In genomic region chr6:52173648-52174047, GRCm38 (mm10) we compare ENCODE assay signal across 15 mouse cellular contexts. TPM values are rescaled to one million over a fixed set of nuclear protein-coding genes. Genes with fewer than 3 reads are reported as not detected.
A peak's percentile ranks its signal among the peaks of the same experiment; 100 is the strongest.
DNase-seq lines count a peak whose midpoint lies in the region; ATAC-seq and TF ChIP-seq lines count a peak whose summit lies in the region.
"Had no signal": no experiment of that assay in that cellular context is flagged by ENCODE, and none has a peak within 500 bp of the region (broad histone marks: within the 10 kb centered on the region; RNA-seq: fewer than 3 reads in every experiment).

No protein-coding gene starts in this region.

- H3K4me2 ChIP-seq in heart, embryonic 11.5 days, result peak overlapping the region; percentile 58
- H3K4me2 ChIP-seq in lung, embryonic 14.5 days, result peak overlapping the region; percentile 79
- H3K4me2 ChIP-seq in intestine, embryonic 16.5 days (ENCODE audit: low read depth, low read length), result peak overlapping the region; percentile 79
- peak overlapping the region; percentile 77 for H3K4me2 ChIP-seq in stomach, embryonic 15.5 days
- H3K4me2 ChIP-seq: forebrain, embryonic 15.5 days had no signal

- H3K27me3 ChIP-seq in heart, embryonic 11.5 days (ENCODE audit: control insufficient read depth, insufficient read depth, low read length), result peaks cover 87% of the 10 kb centered on the region
- H3K27me3 ChIP-seq in lung, embryonic 14.5 days (ENCODE audit: insufficient read depth, low read length), result peaks cover 45% of the 10 kb centered on the region
- peaks cover 8% of the 10 kb centered on the region; the same call in 1 of the 2 replicates for H3K27me3 ChIP-seq in intestine, embryonic 16.5 days (replicated peaks; ENCODE audit: control insufficient read depth, insufficient read depth, low read length)
- H3K27me3 ChIP-seq in stomach, embryonic 15.5 days (replicated peaks), result peaks cover 15% of the 10 kb centered on the region

- no peaks in the 10 kb centered on the region for H3K9me3 ChIP-seq in heart, embryonic 11.5 days (replicated peaks; ENCODE audit: control insufficient read depth, low read length)
- no peaks in the 10 kb centered on the region for H3K9me3 ChIP-seq in lung, embryonic 14.5 days (ENCODE audit: low read depth, low read length)
- H3K9me3 ChIP-seq in intestine, embryonic 16.5 days (ENCODE audit: control insufficient read depth, low read length), result no peaks in the 10 kb centered on the region
- no peaks in the 10 kb centered on the region for H3K9me3 ChIP-seq in stomach, embryonic 15.5 days
- H3K9me3 ChIP-seq: forebrain, embryonic 15.5 days; G1E had no signal

- WGBS in heart, embryonic 11.5 days (ENCODE audit: insufficient replicate concordance), result 4% methylated on average over 4 of the region's 4 CpGs
- 1% methylated on average over 4 of the region's 4 CpGs for WGBS in lung, embryonic 14.5 days
- 13% methylated on average over 4 of the region's 4 CpGs for WGBS in intestine, embryonic 16.5 days
- WGBS in stomach, embryonic 15.5 days, result 3% methylated on average over 4 of the region's 4 CpGs

- H3K36me3 ChIP-seq in heart, embryonic 11.5 days (ENCODE audit: control insufficient read depth, insufficient read depth, low read length), result no peaks in the 10 kb centered on the region
- H3K36me3 ChIP-seq in lung, embryonic 14.5 days (ENCODE audit: insufficient read depth), result peaks cover 10% of the 10 kb centered on the region
- no peaks in the 10 kb centered on the region for H3K36me3 ChIP-seq in intestine, embryonic 16.5 days (ENCODE audit: control insufficient read depth, insufficient read depth, low read length)
- H3K36me3 ChIP-seq in stomach, embryonic 15.5 days, result no peaks in the 10 kb centered on the region
- H3K36me3 ChIP-seq: forebrain, embryonic 15.5 days; G1E had no signal

- no peak for DNase-seq in heart, postnatal 25 days (ENCODE audit: low spot score)
- DNase-seq in lung, embryonic 14.5 days, result peak; percentile 71
- DNase-seq in lung, postnatal 36 days, result no peak
- DNase-seq in left cerebral cortex, adult 2 months (ENCODE audit: extremely low spot score in 1 of 2, low spot score in 2 of 2), result no peak
- no peak for DNase-seq in T-cell, adult 2 months (ENCODE audit: low spot score)
- DNase-seq: gastrocnemius, postnatal 36 days; kidney, postnatal 36 days had no signal

- no peak overlapping the region for H3K9ac ChIP-seq in heart, embryonic 11.5 days (ENCODE audit: low read depth, low read length)
- peak overlapping the region; percentile 98 for H3K9ac ChIP-seq in lung, embryonic 14.5 days
- H3K9ac ChIP-seq in intestine, embryonic 16.5 days (ENCODE audit: low read depth, low read length), result peak overlapping the region; percentile 40
- H3K9ac ChIP-seq in stomach, embryonic 15.5 days, result no peak overlapping the region
- H3K9ac ChIP-seq: forebrain, embryonic 15.5 days had no signal

- TF ChIP-seq CTCF in lung, embryonic 14.5 days (IDR thresholded peaks at IDR 0.05; ENCODE audit: low read depth), result no peak
- no peak for TF ChIP-seq CTCF in left cerebral cortex, adult 2 months (IDR thresholded peaks at IDR 0.05)

- no peak for ATAC-seq in heart, embryonic 11.5 days (replicated peaks; ENCODE audit: insufficient number of reproducible peaks, low FRiP score, low TSS enrichment)
- no peak for ATAC-seq in lung, embryonic 14.5 days (ENCODE audit: insufficient read depth)
- no peak for ATAC-seq in intestine, embryonic 16.5 days
- no peak for ATAC-seq in stomach, embryonic 15.5 days (ENCODE audit: insufficient read depth, low FRiP score, low read depth)
- ATAC-seq: forebrain, embryonic 15.5 days had no signal

- no peak overlapping the region for H3K27ac ChIP-seq in heart, embryonic 11.5 days (ENCODE audit: low read depth, low read length)
- H3K27ac ChIP-seq in lung, embryonic 14.5 days (ENCODE audit: low read depth), result peak overlapping the region; percentile 98
- peak overlapping the region; percentile 87 for H3K27ac ChIP-seq in intestine, embryonic 16.5 days (ENCODE audit: low read length)
- H3K27ac ChIP-seq in stomach, embryonic 15.5 days, result peak overlapping the region; percentile 97
- no peak overlapping the region for H3K27ac ChIP-seq in left cerebral cortex, adult 2 months
- H3K27ac ChIP-seq: forebrain, embryonic 15.5 days; macrophage had no signal

- intact Hi-C loops in heart, postnatal 25 days (cut with DNase I), result no loop called here
- intact Hi-C loops in left cerebral cortex, adult 2 months (cut with DNase I), result no loop called here

- no peak overlapping the region for H3K4me3 ChIP-seq in heart, embryonic 11.5 days (ENCODE audit: low read depth, low read length)
- peak overlapping the region; percentile 63 for H3K4me3 ChIP-seq in lung, embryonic 14.5 days (ENCODE audit: low read depth, low read length)
- H3K4me3 ChIP-seq in intestine, embryonic 16.5 days (ENCODE audit: low read length), result peak overlapping the region; percentile 47
- peak overlapping the region; percentile 41 for H3K4me3 ChIP-seq in stomach, embryonic 15.5 days (replicated peaks)
- H3K4me3 ChIP-seq in left cerebral cortex, adult 2 months, result no peak overlapping the region
- H3K4me3 ChIP-seq: forebrain, embryonic 15.5 days had no signal

- peaks cover 10% of the 10 kb centered on the region; the same call in 1 of the 2 replicates for H3K4me1 ChIP-seq in heart, embryonic 11.5 days (ENCODE audit: control insufficient read depth, insufficient read depth, low read length)
- H3K4me1 ChIP-seq in lung, embryonic 14.5 days (ENCODE audit: insufficient read depth), result peaks cover 14% of the 10 kb centered on the region
- peaks cover 39% of the 10 kb centered on the region for H3K4me1 ChIP-seq in intestine, embryonic 16.5 days (ENCODE audit: control insufficient read depth, insufficient read depth, low read length)
- H3K4me1 ChIP-seq in stomach, embryonic 15.5 days, result peaks cover 29% of the 10 kb centered on the region

RNA-seq across cellular contexts. Expression of gene 5730596B20Rik, which starts 3.6 kb away (rescaled TPM):
- 0.45 and 0.57 TPM in 2 replicates for polyA plus RNA-seq in heart, embryonic 11.5 days (2014; fragmentation: Nextera tagmentation; extraction: Ambion mirVana)
- not detected for total RNA-seq in heart, postnatal 25 days (2021)
- polyA plus RNA-seq in lung, embryonic 14.5 days (2014; fragmentation: Nextera tagmentation; extraction: Ambion mirVana), result 2.3 and 2.6 TPM in 2 replicates
- 1.5 TPM in 2 replicates for polyA plus RNA-seq in intestine, embryonic 16.5 days (2015; fragmentation: Nextera tagmentation; extraction: Ambion mirVana)
- 2.6 and 3.1 TPM in 2 replicates for polyA plus RNA-seq in stomach, embryonic 15.5 days (2015; fragmentation: Nextera tagmentation; extraction: Ambion mirVana)
- total RNA-seq in left cerebral cortex, adult 2 months (2021), result not detected
- total RNA-seq: gastrocnemius, postnatal 36 days; left cerebral cortex, postnatal 10 days; midbrain, postnatal 0 days had no signal
- polyA plus RNA-seq: forebrain, embryonic 15.5 days; G1E; macrophage; midbrain, postnatal 0 days had no signal

RNA-seq across cellular contexts. Expression of gene Hoxa2, which starts 9.0 kb away (rescaled TPM):
- polyA plus RNA-seq in heart, embryonic 11.5 days (2014; fragmentation: Nextera tagmentation; extraction: Ambion mirVana), result 3.5 and 3.6 TPM in 2 replicates
- under 1 TPM; 0.31 to 0.34 TPM for total RNA-seq in heart, postnatal 25 days (2021)
- 14.4 and 15.2 TPM in 2 replicates for polyA plus RNA-seq in lung, embryonic 14.5 days (2014; fragmentation: Nextera tagmentation; extraction: Ambion mirVana)
- 5.0 and 5.1 TPM in 2 replicates for polyA plus RNA-seq in intestine, embryonic 16.5 days (2015; fragmentation: Nextera tagmentation; extraction: Ambion mirVana)
- polyA plus RNA-seq in stomach, embryonic 15.5 days (2015; fragmentation: Nextera tagmentation; extraction: Ambion mirVana), result 8.8 and 12.2 TPM in 2 replicates
- total RNA-seq in left cerebral cortex, adult 2 months (2021), result not detected
- total RNA-seq: G1E; left cerebral cortex, postnatal 10 days had no signal
- polyA plus RNA-seq: forebrain, embryonic 15.5 days; G1E; macrophage; midbrain, postnatal 0 days had no signal

RNA-seq across cellular contexts. Expression of gene Hoxa1, which starts 15.5 kb away (rescaled TPM):
- 1.2 TPM in 2 replicates for polyA plus RNA-seq in heart, embryonic 11.5 days (2014; fragmentation: Nextera tagmentation; extraction: Ambion mirVana)
- under 1 TPM in 1 of 2 experiments, not detected in 1; 0.16 TPM for total RNA-seq in heart, postnatal 25 days (2021)
- polyA plus RNA-seq in lung, embryonic 14.5 days (2014; fragmentation: Nextera tagmentation; extraction: Ambion mirVana), result 1.8 and 1.9 TPM in 2 replicates
- polyA plus RNA-seq in intestine, embryonic 16.5 days (2015; fragmentation: Nextera tagmentation; extraction: Ambion mirVana), result 0.72 and 0.88 TPM in 2 replicates
- polyA plus RNA-seq in stomach, embryonic 15.5 days (2015; fragmentation: Nextera tagmentation; extraction: Ambion mirVana), result 1.3 and 2.2 TPM in 2 replicates
- not detected for total RNA-seq in left cerebral cortex, adult 2 months (2021)
- total RNA-seq: left cerebral cortex, postnatal 10 days had no signal
- polyA plus RNA-seq: forebrain, embryonic 15.5 days; G1E; midbrain, postnatal 0 days had no signal

RNA-seq across cellular contexts. Expression of gene Hoxa4, which starts 17.9 kb away (rescaled TPM):
- polyA plus RNA-seq in heart, embryonic 11.5 days (2014; fragmentation: Nextera tagmentation; extraction: Ambion mirVana), result 0.68 and 1.4 TPM in 2 replicates
- total RNA-seq in heart, postnatal 25 days (2021), result under 1 TPM; 0.22 to 0.36 TPM
- polyA plus RNA-seq in lung, embryonic 14.5 days (2014; fragmentation: Nextera tagmentation; extraction: Ambion mirVana), result 7.0 and 7.7 TPM in 2 replicates
- polyA plus RNA-seq in intestine, embryonic 16.5 days (2015; fragmentation: Nextera tagmentation; extraction: Ambion mirVana), result 1.7 and 2.4 TPM in 2 replicates
- 4.4 and 5.3 TPM in 2 replicates for polyA plus RNA-seq in stomach, embryonic 15.5 days (2015; fragmentation: Nextera tagmentation; extraction: Ambion mirVana)
- not detected for total RNA-seq in left cerebral cortex, adult 2 months (2021)
- total RNA-seq: G1E; left cerebral cortex, postnatal 10 days had no signal
- polyA plus RNA-seq: forebrain, embryonic 15.5 days; G1E; midbrain, postnatal 0 days had no signal

RNA-seq across cellular contexts. Expression of gene Hoxa5, which starts 30.7 kb away (rescaled TPM):
- polyA plus RNA-seq in heart, embryonic 11.5 days (2014; fragmentation: Nextera tagmentation; extraction: Ambion mirVana), result 2.4 and 2.6 TPM in 2 replicates
- 1 to 10 TPM in 1 of 2 experiments, under 1 TPM in 1; 0.52 to 1.3 TPM for total RNA-seq in heart, postnatal 25 days (2021)
- polyA plus RNA-seq in lung, embryonic 14.5 days (2014; fragmentation: Nextera tagmentation; extraction: Ambion mirVana), result 58.3 and 58.5 TPM in 2 replicates
- polyA plus RNA-seq in intestine, embryonic 16.5 days (2015; fragmentation: Nextera tagmentation; extraction: Ambion mirVana), result 15.3 and 15.5 TPM in 2 replicates
- polyA plus RNA-seq in stomach, embryonic 15.5 days (2015; fragmentation: Nextera tagmentation; extraction: Ambion mirVana), result 19.8 and 20.2 TPM in 2 replicates
- not detected for total RNA-seq in left cerebral cortex, adult 2 months (2021)
- total RNA-seq: left cerebral cortex, postnatal 10 days had no signal
- polyA plus RNA-seq: forebrain, embryonic 15.5 days; G1E; midbrain, postnatal 0 days had no signal

Comparison
In these comparisons a context has a peak if more than half of its experiments do, and no peak if none do; other contexts are left out.
1. H3K27ac ChIP-seq: peak in lung, embryonic 14.5 days (single experiment), intestine, embryonic 16.5 days (single experiment) and stomach, embryonic 15.5 days (single experiment); none in heart, embryonic 11.5 days (single experiment) and left cerebral cortex, adult 2 months (single experiment).
2. H3K4me3 ChIP-seq: peak in lung, embryonic 14.5 days (single experiment), intestine, embryonic 16.5 days (single experiment) and stomach, embryonic 15.5 days (single experiment); none in heart, embryonic 11.5 days (single experiment) and left cerebral cortex, adult 2 months (single experiment).
3. H3K9ac ChIP-seq: peak in lung, embryonic 14.5 days (single experiment) and intestine, embryonic 16.5 days (single experiment); none in heart, embryonic 11.5 days (single experiment) and stomach, embryonic 15.5 days (single experiment).
4. Peak in every context shown above with its lines, with median percentiles within 50 percentile points of each other: H3K4me2 ChIP-seq.